ENCODE assay signal across 20 mouse cellular contexts in genomic region chr2:50008282-50008681, GRCm38 (mm10). TPM values are rescaled to one million over a fixed set of nuclear protein-coding genes. Genes with fewer than 3 reads are reported as not detected.
"Had no signal": no experiment of that assay in that cellular context is flagged by ENCODE, and none has a peak within 500 bp of the region (broad histone marks: within the 10 kb centered on the region; RNA-seq: fewer than 3 reads in every experiment).

No protein-coding gene starts in this region.

- H3K27ac ChIP-seq: kidney, embryonic 15.5 days; limb, embryonic 12.5 days; limb, embryonic 15.5 days; liver, embryonic 14.5 days; macrophage had no signal

- H3K4me2 ChIP-seq: kidney, embryonic 15.5 days; limb, embryonic 12.5 days; limb, embryonic 15.5 days; liver, embryonic 11.5 days; lung, embryonic 14.5 days had no signal

- H3K27me3 ChIP-seq: limb, embryonic 12.5 days; limb, embryonic 15.5 days had no signal

- ATAC-seq: liver, postnatal 0 days; lung, postnatal 0 days had no signal

- H3K9me3 ChIP-seq: kidney, embryonic 15.5 days; limb, embryonic 12.5 days; limb, embryonic 15.5 days had no signal

- DNase-seq: kidney, adult 11 months; kidney, adult 8-10 months; kidney, postnatal 10 days; kidney, postnatal 36 days; left cerebral cortex, postnatal 4 days; liver, postnatal 0 days; lung, embryonic 14.5 days; midbrain, embryonic 14.5 days; thymus, adult 18-20 months; thymus, postnatal 36 days had no signal

- H3K4me3 ChIP-seq: kidney, embryonic 15.5 days; limb, embryonic 12.5 days; limb, embryonic 15.5 days; myocyte had no signal

- H3K36me3 ChIP-seq: kidney, embryonic 15.5 days; limb, embryonic 12.5 days; limb, embryonic 15.5 days had no signal

- H3K9ac ChIP-seq: kidney, embryonic 15.5 days; limb, embryonic 12.5 days; limb, embryonic 15.5 days; liver, embryonic 14.5 days; liver, postnatal 0 days; lung, embryonic 14.5 days had no signal

RNA-seq across cellular contexts. Expression of gene Lypd6, which starts 57.9 kb away (rescaled TPM):
- total RNA-seq: megakaryocyte, adult 5-6 weeks; monocyte, adult 5-6 weeks had no signal
- polyA plus RNA-seq: macrophage had no signal
